Mouse (Mus musculus) CH12.LX (cell line): ENCODE data around the gene Lrguk. TPM values are rescaled to one million over a fixed set of nuclear protein-coding genes. Genes with fewer than 3 reads are reported as not detected.

Experiments used
- DNase-seq: peaks from one replicate; pipeline ENCODE4 v3.0.0-alpha.2; 2013; ENCODE audit errors: extremely low read depth
- H3K27ac ChIP-seq: 2 replicates; pipeline ENCODE4 v1.5.1; 2012; ENCODE audit warnings: low read depth, mild to moderate bottlenecking, control low read depth, moderate library complexity; ENCODE audit not compliant: insufficient read depth
- H3K27me3 ChIP-seq: replicated peaks from 2 replicates; pipeline ENCODE3; 2012; ENCODE audit warnings: inconsistent platforms
- H3K36me3 ChIP-seq, 2 experiments: replicated peaks in 1 of 2; 2 replicates each; pipeline versions ENCODE3 to v1.6.1; 2012; ENCODE audit warnings: inconsistent platforms in 1 of 2, low read length in 1 of 2, mild to moderate bottlenecking in 1 of 2, mixed read lengths in 1 of 2, moderate library complexity in 1 of 2; ENCODE audit not compliant: control insufficient read depth in 1 of 2, insufficient read depth in 1 of 2
- H3K4me1 ChIP-seq, 2 experiments: 2 replicates each; pipeline ENCODE4 v1.6.1; 2012; ENCODE audit warnings: inconsistent platforms in 1 of 2, moderate library complexity in 1 of 2; ENCODE audit not compliant: insufficient read depth in 2 of 2, control insufficient read depth in 1 of 2
- H3K4me2 ChIP-seq: 2 replicates; pipeline ENCODE4 v1.6.1; 2012; ENCODE audit warnings: low read depth, mild to moderate bottlenecking, control low read depth; ENCODE audit not compliant: poor library complexity, insufficient read depth, severe bottlenecking
- H3K4me3 ChIP-seq, 3 experiments: fragments of 150-350 bp in 1 of 3; sonication (generic) in 1 of 3; replicated peaks in 1 of 3; 2 replicates each; pipeline versions ENCODE3 to v1.5.1; 2011 to 2012; ENCODE audit warnings: low read depth in 2 of 3, low read length in 2 of 3, mild to moderate bottlenecking in 2 of 3, moderate library complexity in 2 of 3, control low read depth in 1 of 3, improper control_type of control experiment in 1 of 3, inconsistent platforms in 1 of 3, mixed read lengths in 1 of 3; ENCODE audit not compliant: poor library complexity in 1 of 3
- H3K79me2 ChIP-seq: replicated peaks from 2 replicates; pipeline ENCODE4 v1.6.1; 2012; ENCODE audit warnings: mild to moderate bottlenecking, moderate library complexity; ENCODE audit not compliant: control insufficient read depth, poor library complexity, insufficient read depth, severe bottlenecking; ENCODE audit errors: extremely low read depth
- H3K9ac ChIP-seq: 2 replicates; pipeline ENCODE4 v1.6.1; 2012; ENCODE audit warnings: low read depth, mild to moderate bottlenecking, control low read depth, moderate library complexity; ENCODE audit not compliant: insufficient read depth
- H3K9me3 ChIP-seq: replicated peaks from 2 replicates; pipeline ENCODE3; 2012; ENCODE audit warnings: low read length, inconsistent platforms, mixed read lengths
- CHD1 ChIP-seq: IDR thresholded peaks from 2 replicates; pipeline ENCODE4 v1.6.1; 2012; ENCODE audit warnings: low read depth, low read length, improper control_type of control experiment, inconsistent platforms
- CTCF ChIP-seq, 2 experiments: IDR thresholded peaks in 1 of 2; conservative IDR thresholded peaks in 1 of 2; 2 replicates each; pipeline ENCODE4 v1.5.1; 2011 to 2012; ENCODE audit warnings: low read depth in 2 of 2, low read length in 2 of 2, improper control_type of control experiment in 1 of 2, inconsistent platforms in 1 of 2, mild to moderate bottlenecking in 1 of 2, moderate library complexity in 1 of 2
- ELF1 ChIP-seq: IDR thresholded peaks from 2 replicates; pipeline ENCODE4 v1.6.1; 2014; ENCODE audit warnings: low read depth, mild to moderate bottlenecking, inconsistent platforms, low read length, improper control_type of control experiment
- ETS1 ChIP-seq: conservative IDR thresholded peaks from 2 replicates; pipeline ENCODE4 v1.6.1; 2012; ENCODE audit warnings: low read depth, mild to moderate bottlenecking, inconsistent platforms, low read length, improper control_type of control experiment, moderate library complexity
- HCFC1 ChIP-seq: IDR thresholded peaks from 2 replicates; pipeline ENCODE4 v1.6.1; 2012; ENCODE audit warnings: low read depth, mild to moderate bottlenecking, inconsistent platforms, low read length, improper control_type of control experiment
- JUN ChIP-seq: IDR thresholded peaks from 2 replicates; pipeline ENCODE4 v1.6.1; 2011; ENCODE audit warnings: low read depth, mild to moderate bottlenecking, low read length, improper control_type of control experiment, moderate library complexity; ENCODE audit not compliant: insufficient read depth
- MAZ ChIP-seq: IDR thresholded peaks from 2 replicates; pipeline ENCODE4 v1.6.1; 2012; ENCODE audit warnings: low read depth, mild to moderate bottlenecking, inconsistent platforms, low read length, improper control_type of control experiment, moderate library complexity
- MYC ChIP-seq: IDR thresholded peaks from 2 replicates; pipeline ENCODE4 v1.6.1; 2011; ENCODE audit warnings: low read depth, mild to moderate bottlenecking, improper control_type of control experiment, low read length
- POLR2AphosphoS2 ChIP-seq: IDR thresholded peaks from 2 replicates; pipeline ENCODE4 v1.6.1; 2011; ENCODE audit warnings: low read depth, low read length, improper control_type of control experiment
- SIN3A ChIP-seq: IDR thresholded peaks from 2 replicates; pipeline ENCODE4 v1.6.1; 2012; ENCODE audit warnings: low read length, improper control_type of control experiment, inconsistent platforms
- SMC3 ChIP-seq: IDR thresholded peaks from 2 replicates; pipeline ENCODE4 v1.6.1; 2011; ENCODE audit warnings: low read depth, low read length, improper control_type of control experiment
- USF1 ChIP-seq: IDR thresholded peaks from 2 replicates; pipeline ENCODE4 v1.6.1; 2014; ENCODE audit warnings: low read depth, mild to moderate bottlenecking, inconsistent platforms, low read length, improper control_type of control experiment
- USF2 ChIP-seq: conservative IDR thresholded peaks from 2 replicates; pipeline ENCODE4 v1.6.1; 2011; ENCODE audit warnings: low read depth, low read length, improper control_type of control experiment
- ZC3H11A ChIP-seq: IDR thresholded peaks from 2 replicates; pipeline ENCODE4 v1.6.1; 2012; ENCODE audit warnings: low read depth, mild to moderate bottlenecking, inconsistent platforms, low read length, improper control_type of control experiment
- ZNF384 ChIP-seq: IDR thresholded peaks from 2 replicates; pipeline ENCODE4 v1.6.1; 2012; ENCODE audit warnings: low read depth, low read length, improper control_type of control experiment, inconsistent platforms
- dilution Hi-C: fragments of 300-500 bp; cut with MboI; formaldehyde crosslinking; loops from 2 replicates; pipeline ENCODE4 v1.14.3; 2020; ENCODE audit warnings: low sequenced_read_pairs; ENCODE audit not compliant: extremely low pct_unique_long_range_greater_than_20kb, extremely low pct_ligation_motif_present
- in situ Hi-C: fragments of 300-500 bp; cut with MboI; formaldehyde crosslinking; loops from 3 replicates; pipeline ENCODE4 v1.14.3; 2019; ENCODE audit warnings: low sequenced_read_pairs, low pct_ligation_motif_present, low pct_unique_long_range_greater_than_20kb, mixed read lengths
- polyA plus RNA-seq: library from polyadenylated mRNA; unstranded; fragments of >175 nt; gene quantifications from 2 replicates; pipeline ENCODE4 v1.2.1, GENCODE M21; 2012; ENCODE audit warnings: low read depth; ENCODE audit not compliant: insufficient read length
- total RNA-seq, 2 experiments: library from RNA; depleted of rRNA; stranded (reverse); fragments of 300-350 nt in 1 of 2; fragments of >200 nt in 1 of 2; gene quantifications; 2 replicates each; pipeline ENCODE4 v1.2.3; 2012 to 2014

Gene Lrguk
- total and polyA plus RNA-seq, 3 experiments = 0.85 to 1.6 (median 1.1) TPM

DNA sequence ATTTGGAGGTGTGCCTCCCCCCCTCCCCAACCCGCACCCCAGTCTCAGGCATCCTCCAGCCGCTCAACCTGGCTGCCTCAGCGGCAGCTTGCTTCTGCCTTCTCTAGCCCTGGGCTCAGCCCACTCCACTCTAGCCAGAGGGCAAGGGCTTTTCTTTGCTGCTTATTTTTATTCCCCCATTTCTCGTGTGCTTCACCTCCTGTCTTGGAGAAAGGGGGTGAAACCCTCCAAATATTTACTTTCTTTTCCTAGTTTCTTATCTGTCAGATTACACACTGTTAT lies 439 bp downstream of the Lrguk start:
- dilution Hi-C loops (no loop called here), in situ Hi-C loops (no loop called here)
- Histone ChIP-seq H3K4me2 (peak overlapping the region; percentile 80), H3K9ac (peak overlapping the region; percentile 70), H3K9me3 (no peaks in the 10 kb centered on the region), H3K79me2 (no peaks in the 10 kb centered on the region), H3K27ac (no peak overlapping the region)
- no peak for DNase-seq
- TF ChIP-seq SIN3A (no peak), USF1 (no peak), ZC3H11A (no peak), CTCF (conservative IDR thresholded peaks at IDR 0.05 in 1 of 2, IDR thresholded peaks at IDR 0.05 in 1 of 2; ENCODE audit: low read depth in 2 of 2, low read length in 2 of 2) (no peak), CHD1 (no peak), POLR2AphosphoS2 (no peak), ZNF384 (no peak), HCFC1 (no peak), JUN (no peak)
- TF ChIP-seq, all 38 proteins: peak for 0
- Histone ChIP-seq H3K27me3 (no peaks in the 10 kb centered on the region), H3K4me3 (peak overlapping the region; percentile 66 to 71 (median 68)), H3K4me1 (peaks cover 4 to 16% of the 10 kb centered on the region in 2 experiments; a peak in 2 of 4 replicates), H3K36me3 (no peaks in the 10 kb centered on the region)

GRCm38 (mm10) chr6:34034096-34034495 lies 4.8 kb downstream of the Lrguk start:
- Histone ChIP-seq H3K27ac (no peak overlapping the region), H3K79me2 (no peaks in the 10 kb centered on the region), H3K4me2 (no peak overlapping the region), H3K4me3 (no peak overlapping the region), H3K9ac (no peak overlapping the region), H3K4me1 (peaks cover 4 to 10% of the 10 kb centered on the region in 2 experiments; a peak in 2 of 4 replicates), H3K27me3 (no peaks in the 10 kb centered on the region), H3K36me3 (no peaks in the 10 kb centered on the region), H3K9me3 (no peaks in the 10 kb centered on the region)
- TF ChIP-seq USF2 = no peak
- TF ChIP-seq MYC = no peak
- TF ChIP-seq ELF1 = no peak
- no peak for TF ChIP-seq SMC3
- TF ChIP-seq ETS1 = no peak
- TF ChIP-seq CTCF (conservative IDR thresholded peaks at IDR 0.05 in 1 of 2, IDR thresholded peaks at IDR 0.05 in 1 of 2; ENCODE audit: low read depth in 2 of 2, low read length in 2 of 2) = no peak
- TF ChIP-seq MAZ = no peak
- dilution Hi-C loops = no loop called here
- no peak for DNase-seq
- in situ Hi-C loops = no loop called here
